Mouse (Mus musculus) limb, embryonic 10.5 days (tissue): ENCODE results near the gene Xpc. TPM values are rescaled to one million over a fixed set of nuclear protein-coding genes. Genes with fewer than 3 reads are reported as not detected.
A peak's percentile ranks its signal among the peaks of the same experiment; 100 is the strongest.

Experiments used
- DNase-seq: peaks from one replicate; pipeline ENCODE4 v3.0.0-alpha.2; 2017; ENCODE audit warnings: low spot score
- H3K27ac ChIP-seq: fragments of 300-500 bp; sonication (generic); 2 replicates; pipeline ENCODE4 v1.5.1; 2016; ENCODE audit warnings: mild to moderate bottlenecking
- H3K27me3 ChIP-seq: fragments of 300-500 bp; sonication (generic); 2 replicates; pipeline ENCODE4 v1.6.1; 2016; ENCODE audit warnings: low read depth, mild to moderate bottlenecking; ENCODE audit not compliant: poor library complexity, severe bottlenecking
- H3K36me3 ChIP-seq: fragments of 300-500 bp; sonication (generic); 2 replicates; pipeline ENCODE4 v1.6.1; 2016; ENCODE audit warnings: mild to moderate bottlenecking, moderate library complexity
- H3K4me1 ChIP-seq: fragments of 300-500 bp; sonication (generic); 2 replicates; pipeline ENCODE4 v1.6.1; 2016
- H3K4me3 ChIP-seq: fragments of 300-500 bp; sonication (generic); 2 replicates; pipeline ENCODE4 v1.5.1; 2016; ENCODE audit warnings: mild to moderate bottlenecking, moderate library complexity
- H3K9me3 ChIP-seq: fragments of 300-500 bp; sonication (generic); replicated peaks from 2 replicates; pipeline ENCODE4 v1.6.1; 2016; ENCODE audit warnings: mild to moderate bottlenecking
- WGBS: fragments of 180-500 bp; shearing (Covaris S2); methylation state at CpG from one replicate; pipeline ENCODE4 v1.1.7; 2016; 5-methylcytosine and 5-hydroxymethylcytosine counted together
- polyA plus RNA-seq: library from polyadenylated mRNA; unstranded; fragments of >200 nt; fragmentation: Nextera tagmentation; extraction: Ambion mirVana; gene quantifications from 2 replicates; pipeline ENCODE4 v1.2.1, GENCODE M21; 2016

Xpc gene
- polyA plus RNA-seq, 1 experiment from 2014 or later: 27.0 TPM

DNA sequence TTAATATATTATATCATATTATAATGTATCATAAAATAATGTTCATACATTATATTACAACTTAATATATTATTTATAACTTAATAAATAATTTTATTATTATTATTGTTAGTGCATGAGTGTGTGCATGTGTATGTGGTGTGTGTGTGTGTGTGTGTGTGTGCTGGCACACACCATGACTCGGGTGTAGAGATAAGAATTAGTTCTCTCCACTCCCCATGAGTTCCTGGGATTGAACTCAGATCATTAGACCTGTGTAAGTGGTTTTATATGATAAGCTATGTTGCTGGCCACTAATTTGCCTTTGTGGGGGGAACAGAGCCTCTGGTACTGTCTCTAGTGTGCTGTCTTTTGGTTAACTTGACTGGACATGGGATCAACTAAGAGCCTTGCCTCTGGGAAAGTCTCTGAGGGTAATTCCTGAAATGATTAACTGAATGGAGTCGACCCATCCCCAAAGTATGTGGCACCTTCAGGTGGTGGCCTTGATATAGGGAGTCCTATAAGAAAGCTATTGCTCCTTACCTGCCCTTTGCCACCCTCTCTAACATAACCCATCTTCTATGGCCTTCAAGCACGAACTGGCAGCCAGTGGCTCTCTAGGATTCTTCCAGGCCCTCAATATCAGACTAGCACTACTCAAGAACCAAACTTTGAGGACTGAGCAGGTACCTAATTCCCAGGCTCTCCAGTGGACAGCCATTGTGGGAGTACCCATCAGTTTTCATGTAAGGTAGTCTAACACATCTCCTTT is 66.0 kb downstream of the Xpc start:
- no peak overlapping the region for H3K27ac ChIP-seq
- H3K9me3 ChIP-seq: no peaks in the 10 kb centered on the region
- 67% methylated on average over 3 of the region's 3 CpGs for WGBS
- no peak overlapping the region for H3K4me3 ChIP-seq
- no peak for DNase-seq
- no peaks in the 10 kb centered on the region for H3K27me3 ChIP-seq
- no peaks in the 10 kb centered on the region for H3K4me1 ChIP-seq
- no peaks in the 10 kb centered on the region for H3K36me3 ChIP-seq

DNA sequence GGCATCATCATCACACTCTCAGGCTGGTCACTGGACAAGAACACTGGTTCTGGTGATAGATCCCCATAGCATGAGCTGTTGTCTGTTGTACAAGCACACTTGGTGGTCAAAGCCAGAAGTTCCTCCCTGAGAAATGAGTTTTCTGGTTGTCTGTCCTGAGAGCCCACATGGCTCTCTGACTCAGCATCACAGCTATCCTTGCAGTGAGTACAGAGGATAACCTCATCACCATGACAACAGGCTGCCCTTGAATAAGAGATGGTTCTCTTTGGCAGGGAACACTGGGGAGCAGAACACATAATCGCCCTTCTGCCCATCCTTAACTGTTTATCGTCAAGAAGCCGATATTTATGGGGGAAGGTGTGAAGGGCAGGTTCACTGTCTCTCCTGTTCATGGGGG is 70.4 kb downstream of the Xpc start:
- Histone ChIP-seq H3K27ac (no peak overlapping the region), H3K27me3 (no peaks in the 10 kb centered on the region), H3K9me3 (no peaks in the 10 kb centered on the region), H3K36me3 (no peaks in the 10 kb centered on the region), H3K4me3 (no peak overlapping the region), H3K4me1 (peaks cover 8% of the 10 kb centered on the region)
- WGBS: 75% methylated on average over 3 of the region's 3 CpGs
- no peak for DNase-seq

DNA sequence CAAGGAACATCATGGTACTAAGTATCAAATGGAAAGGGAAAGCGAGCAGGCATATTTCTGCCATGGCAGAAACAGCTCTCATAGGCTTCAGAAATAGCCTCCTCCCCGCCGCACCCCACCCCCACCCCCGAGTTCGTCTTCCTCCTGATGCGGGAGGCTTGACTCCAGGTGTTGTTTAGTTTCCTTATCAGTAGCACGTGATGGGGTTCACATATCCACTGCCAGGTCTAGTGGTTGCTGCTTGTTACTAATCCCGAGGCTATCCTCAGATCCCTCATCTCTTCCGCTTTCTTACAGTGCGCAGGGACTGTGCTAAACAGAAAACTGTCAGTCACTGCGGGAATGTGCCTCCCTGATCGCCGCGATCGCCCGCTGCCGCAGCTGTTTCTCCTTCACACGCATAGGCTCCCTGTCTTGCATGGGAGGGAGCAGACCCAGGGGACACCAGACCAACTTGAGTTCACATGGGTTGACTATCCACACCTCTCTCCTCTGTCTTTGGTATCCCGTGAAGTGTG is 74.5 kb downstream of the Xpc start:
- peak overlapping the region; percentile 80 for H3K27ac ChIP-seq
- 5% methylated on average over 19 of the region's 19 CpGs for WGBS

DNA sequence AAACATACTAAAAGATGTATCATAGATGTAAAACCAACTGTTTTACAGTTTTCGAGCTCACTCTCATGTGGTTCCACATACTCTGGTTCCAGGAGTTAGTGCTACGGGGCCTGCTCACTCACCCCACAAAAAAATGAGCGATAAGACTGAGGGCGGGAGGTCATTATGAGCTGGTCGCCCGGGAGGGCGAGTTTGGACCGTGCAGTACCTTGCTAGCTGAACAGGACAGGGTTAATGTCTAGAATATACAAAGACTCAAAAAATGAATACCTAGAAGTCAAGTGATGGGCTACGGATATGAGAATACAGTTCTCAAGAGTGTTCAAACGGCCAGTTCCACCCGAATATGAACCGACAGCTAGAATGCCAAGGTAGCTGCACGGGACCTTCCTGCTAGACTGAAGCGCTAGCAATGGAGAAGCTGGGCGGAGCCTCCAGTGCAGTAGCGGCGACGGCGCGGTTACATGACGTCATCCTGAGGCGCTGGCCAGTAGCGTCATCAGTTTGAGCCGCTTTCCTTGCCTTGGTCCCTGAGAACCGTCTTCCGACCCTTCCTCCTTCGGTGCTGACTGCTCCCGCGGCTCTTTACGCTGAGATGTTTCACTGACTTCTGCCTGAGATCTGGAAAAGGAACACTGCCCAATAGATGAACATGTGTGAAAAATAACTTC is 75.1 kb downstream of the Xpc start:
- Histone ChIP-seq H3K9me3 (no peaks in the 10 kb centered on the region), H3K36me3 (no peaks in the 10 kb centered on the region), H3K27ac (peak overlapping the region; percentile 80), H3K27me3 (peaks cover 17% of the 10 kb centered on the region; the same call in 1 of the 2 replicates), H3K4me1 (peaks cover 8% of the 10 kb centered on the region), H3K4me3 (peak overlapping the region; percentile 71)
- 2% methylated on average over 30 of the region's 30 CpGs for WGBS
- peak; percentile 96 for DNase-seq

More for the DNA sequence above, 74.5 kb downstream of the Xpc start:
- no peaks in the 10 kb centered on the region for H3K9me3 ChIP-seq
- H3K36me3 ChIP-seq: no peaks in the 10 kb centered on the region
- peaks cover 8% of the 10 kb centered on the region for H3K4me1 ChIP-seq
- H3K27me3 ChIP-seq: peaks cover 17% of the 10 kb centered on the region; the same call in 1 of the 2 replicates
- peak overlapping the region; percentile 71 for H3K4me3 ChIP-seq
- no peak for DNase-seq

Other genes starting within 250 kb of the Xpc start
- gene Wnt7a, start 104.5 kb downstream of the Xpc start, polyA plus RNA-seq: 5.0 and 8.4 TPM in 2 replicates
- gene Chchd4, start 42.3 kb downstream of the Xpc start, polyA plus RNA-seq: 32.8 and 44.9 TPM in 2 replicates
- gene Tmem43, start 42.2 kb downstream of the Xpc start, polyA plus RNA-seq: 60.3 and 60.4 TPM in 2 replicates
- 460 and 503 TPM in 2 replicates for gene Lsm3, start within 50 bp of the Xpc start, polyA plus RNA-seq
- gene Slc6a6, start 168.2 kb upstream of the Xpc start, polyA plus RNA-seq: 45.0 and 49.7 TPM in 2 replicates